ENCODE assay signal across 32 mouse cellular contexts in the genomic region with DNA sequence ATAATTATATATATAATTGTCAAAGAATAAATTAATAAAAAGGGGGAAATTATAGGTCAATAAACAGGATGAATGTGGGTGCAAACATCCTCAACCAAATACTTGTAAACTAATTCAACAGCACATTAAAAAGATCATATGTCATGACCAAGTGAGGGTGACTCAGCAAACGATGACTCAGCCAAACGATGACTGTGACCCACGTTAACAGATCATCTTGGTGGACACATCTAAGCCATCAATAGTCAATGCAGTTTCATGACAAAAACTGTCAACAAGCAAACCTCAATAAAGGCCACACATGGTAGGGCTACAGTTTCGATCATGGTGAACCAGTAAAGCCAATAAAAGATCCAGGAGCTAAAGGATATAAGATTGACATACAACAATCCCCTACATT. TPM values are rescaled to one million over a fixed set of nuclear protein-coding genes. Genes with fewer than 3 reads are reported as not detected.
DNase-seq lines count a peak whose midpoint lies in the region; ATAC-seq and TF ChIP-seq lines count a peak whose summit lies in the region.
"Had no signal": no experiment of that assay in that cellular context is flagged by ENCODE, and none has a peak within 500 bp of the region (broad histone marks: within the 10 kb centered on the region; RNA-seq: fewer than 3 reads in every experiment).

No protein-coding gene starts in this region.

- peaks cover 11% of the 10 kb centered on the region for H3K9me3 ChIP-seq in liver, embryonic 13.5 days (replicated peaks)
- peaks cover 25% of the 10 kb centered on the region; the same call in 1 of the 2 replicates for H3K9me3 ChIP-seq in liver, embryonic 12.5 days (replicated peaks)
- no peaks in the 10 kb centered on the region for H3K9me3 ChIP-seq in MEL (replicated peaks; ENCODE audit: insufficient read depth, low read length)
- H3K9me3 ChIP-seq: forebrain, embryonic 12.5 days; limb, embryonic 10.5 days had no signal

- no peak overlapping the region for H3ac ChIP-seq in C2C12 (ENCODE audit: control insufficient read depth, insufficient read length, low read depth)

- no peak for ATAC-seq in liver, embryonic 13.5 days (ENCODE audit: low read depth)
- no peak for ATAC-seq in liver, embryonic 12.5 days
- ATAC-seq: inflammation-experienced regulatory T-cells, adult 6 months had no signal

- no peak overlapping the region for H3K9ac ChIP-seq in liver, embryonic 13.5 days
- H3K9ac ChIP-seq in liver, embryonic 12.5 days = no peak overlapping the region
- H3K9ac ChIP-seq in MEL (ENCODE audit: control insufficient read depth, low read depth, low read length, poor library complexity, severe bottlenecking) = no peak overlapping the region
- H3K9ac ChIP-seq: embryonic facial prominence, embryonic 13.5 days; forebrain, embryonic 12.5 days; hindbrain, embryonic 13.5 days; lung, embryonic 15.5 days; stomach, embryonic 15.5 days had no signal

- TF ChIP-seq CTCF in C2C12 (IDR thresholded peaks at IDR 0.05; ENCODE audit: control insufficient read depth, insufficient read depth, insufficient read length) (no peak), MEL (IDR thresholded peaks at IDR 0.05 in 2 of 3, conservative IDR thresholded peaks at IDR 0.05 in 1 of 3; ENCODE audit: control insufficient read depth in 1 of 3, insufficient read depth in 1 of 3, low read depth in 2 of 3, low read length in 3 of 3, poor library complexity in 1 of 3, severe bottlenecking in 1 of 3) (no peak)

- no peak overlapping the region for H3K27ac ChIP-seq in liver, embryonic 13.5 days
- H3K27ac ChIP-seq in liver, embryonic 12.5 days = no peak overlapping the region
- no peak overlapping the region for H3K27ac ChIP-seq in MEL (ENCODE audit: control insufficient read depth, low read depth, low read length)
- H3K27ac ChIP-seq: embryonic facial prominence, embryonic 13.5 days; forebrain, embryonic 12.5 days; hindbrain, embryonic 13.5 days; left cerebral cortex, adult 2 months; limb, embryonic 10.5 days; lung, embryonic 15.5 days; stomach, embryonic 15.5 days had no signal

- peaks cover 24% of the 10 kb centered on the region for H3K4me1 ChIP-seq in liver, embryonic 13.5 days (replicated peaks)
- peaks cover 24% of the 10 kb centered on the region for H3K4me1 ChIP-seq in liver, embryonic 12.5 days
- no peaks in the 10 kb centered on the region for H3K4me1 ChIP-seq in MEL (ENCODE audit: control insufficient read depth in 1 of 2, insufficient read depth in 2 of 2, low read length in 2 of 2)
- H3K4me1 ChIP-seq: embryonic facial prominence, embryonic 13.5 days; forebrain, embryonic 12.5 days; hindbrain, embryonic 13.5 days; limb, embryonic 10.5 days; lung, embryonic 15.5 days; stomach, embryonic 15.5 days had no signal

- DNase-seq in liver, embryonic 13.5 days = peak; percentile 8
- peak; percentile 34 for DNase-seq in MEL (ENCODE audit: low read depth, low spot score)
- DNase-seq in c-Kit-positive CD71-positive TER-119-positive erythroid progenitor cells, embryonic 14.5 days (ENCODE audit: low spot score) = peak; percentile 29
- no peak for DNase-seq in left cerebral cortex, postnatal 14 days (ENCODE audit: low spot score in 2 of 2)
- no peak for DNase-seq in left cerebral cortex, postnatal 4 days
- DNase-seq: cerebellum, adult 11-12 months; cerebellum, postnatal 14 days; embryo, embryonic 11 days; gastrocnemius, postnatal 36 days; heart, postnatal 36 days; kidney, adult 8-10 months; kidney, postnatal 10 days; lung, postnatal 36 days; thymus, postnatal 4 days had no signal

- H3K36me3 ChIP-seq in liver, embryonic 13.5 days = peaks cover 19% of the 10 kb centered on the region
- peaks cover 21% of the 10 kb centered on the region for H3K36me3 ChIP-seq in liver, embryonic 12.5 days
- H3K36me3 ChIP-seq in C2C12 (ENCODE audit: control insufficient read depth, insufficient read depth) (peaks cover 49% of the 10 kb centered on the region), MEL (ENCODE audit: control insufficient read depth in 1 of 2, insufficient read depth in 2 of 2, low read length in 2 of 2) (0 out of 4 replicates have a peak, but pooled peaks cover 0 to 2% of the 10 kb centered on the region in 2 experiments)
- H3K36me3 ChIP-seq: forebrain, embryonic 12.5 days; hindbrain, embryonic 13.5 days; limb, embryonic 10.5 days had no signal

- no peak overlapping the region for H3K4me2 ChIP-seq in liver, embryonic 13.5 days
- no peak overlapping the region for H3K4me2 ChIP-seq in liver, embryonic 12.5 days
- H3K4me2 ChIP-seq: embryonic facial prominence, embryonic 13.5 days; forebrain, embryonic 12.5 days; hindbrain, embryonic 13.5 days; lung, embryonic 15.5 days; stomach, embryonic 15.5 days had no signal

- H3K27me3 ChIP-seq in liver, embryonic 13.5 days = no peaks in the 10 kb centered on the region
- no peaks in the 10 kb centered on the region for H3K27me3 ChIP-seq in liver, embryonic 12.5 days (replicated peaks)
- H3K27me3 ChIP-seq in C2C12 (ENCODE audit: control insufficient read depth, insufficient read depth, insufficient read length) = no peaks in the 10 kb centered on the region
- no peaks in the 10 kb centered on the region for H3K27me3 ChIP-seq in MEL (ENCODE audit: control insufficient read depth in 1 of 2, insufficient read depth in 2 of 2, low read length in 2 of 2)
- H3K27me3 ChIP-seq: embryonic facial prominence, embryonic 13.5 days; forebrain, embryonic 12.5 days; hindbrain, embryonic 13.5 days; lung, embryonic 15.5 days; stomach, embryonic 15.5 days had no signal

- peaks cover 76% of the 10 kb centered on the region for H3K79me3 ChIP-seq in C2C12 (ENCODE audit: low read depth)

- H3K79me2 ChIP-seq in C2C12 (ENCODE audit: control insufficient read depth, insufficient read depth) (peaks cover 74% of the 10 kb centered on the region), MEL (ENCODE audit: control insufficient read depth, insufficient read depth, low read length, poor library complexity) (no peaks in the 10 kb centered on the region)

- no peak for TF ChIP-seq EP300 in MEL (IDR thresholded peaks at IDR 0.05; ENCODE audit: low read depth in 1 of 2, low read length in 2 of 2)

- no peak for TF ChIP-seq RAD21 in MEL (IDR thresholded peaks at IDR 0.05; ENCODE audit: low read depth, low read length)

- intact Hi-C loops in left cerebral cortex, postnatal 14 days (cut with DNase I) = no loop called here
- intact Hi-C loops in left cerebral cortex, postnatal 4 days (cut with DNase I) = no loop called here

- WGBS in liver, embryonic 13.5 days (ENCODE audit: insufficient replicate concordance) = 66% methylated on average over 4 of the region's 4 CpGs
- 64% methylated on average over 4 of the region's 4 CpGs for WGBS in liver, embryonic 12.5 days (ENCODE audit: insufficient replicate concordance)

- no peak overlapping the region for H3K4me3 ChIP-seq in liver, embryonic 13.5 days (replicated peaks)
- H3K4me3 ChIP-seq in liver, embryonic 12.5 days = no peak overlapping the region
- no peak overlapping the region for H3K4me3 ChIP-seq in C2C12 (ENCODE audit: insufficient read depth, poor library complexity, severe bottlenecking)
- no peak overlapping the region for H3K4me3 ChIP-seq in MEL (ENCODE audit: control insufficient read depth in 1 of 2, insufficient read depth in 1 of 2, low read depth in 2 of 2, low read length in 2 of 2)
- H3K4me3 ChIP-seq: embryonic facial prominence, embryonic 13.5 days; erythroblast, embryonic 14.5 days; forebrain, embryonic 12.5 days; hindbrain, embryonic 13.5 days; left cerebral cortex, adult 2 months; limb, embryonic 10.5 days; lung, embryonic 15.5 days; stomach, embryonic 15.5 days had no signal

- no peak for TF ChIP-seq POLR2A in MEL (IDR thresholded peaks at IDR 0.05; ENCODE audit: control insufficient read depth in 1 of 2, insufficient read depth in 1 of 2, low read depth in 1 of 2, low read length in 2 of 2, poor library complexity in 1 of 2)

TF ChIP-seq in C2C12, 6 proteins besides CTCF, POLR2A, EP300 and RAD21:
- TF ChIP-seq MAX (IDR thresholded peaks at IDR 0.05) = no peak
- peak; percentile 17 for TF ChIP-seq MYOD1 (IDR thresholded peaks at IDR 0.05; ENCODE audit: control insufficient read depth, insufficient read length, low read depth)
- TF ChIP-seq USF1 (IDR thresholded peaks at IDR 0.05; ENCODE audit: low read depth) = no peak
- no peak for TF ChIP-seq CEBPB (IDR thresholded peaks at IDR 0.05; ENCODE audit: low read depth)
- TF ChIP-seq MYOG (IDR thresholded peaks at IDR 0.05; ENCODE audit: control insufficient read depth, extremely low read depth, insufficient read length) = no peak
- peak; percentile 93 for TF ChIP-seq FOSL1 (IDR thresholded peaks at IDR 0.05; ENCODE audit: insufficient read depth, low read length, poor library complexity, severe bottlenecking)

TF ChIP-seq in MEL, 35 proteins besides CTCF, POLR2A, EP300 and RAD21 (continues in another document):
- no peak for TF ChIP-seq SIN3A (IDR thresholded peaks at IDR 0.05; ENCODE audit: low read length)
- TF ChIP-seq POLR2AphosphoS5 (IDR thresholded peaks at IDR 0.05; ENCODE audit: borderline replicate concordance, low read depth, low read length) = no peak
- no peak for TF ChIP-seq USF1 (IDR thresholded peaks at IDR 0.05; ENCODE audit: low read depth, low read length)
- TF ChIP-seq ZMIZ1 (IDR thresholded peaks at IDR 0.05; ENCODE audit: low read depth, low read length) = no peak
- TF ChIP-seq JUND (IDR thresholded peaks at IDR 0.05; ENCODE audit: low read depth, low read length) = no peak
- TF ChIP-seq ZKSCAN1 (IDR thresholded peaks at IDR 0.05; ENCODE audit: low read depth, low read length) = no peak
- no peak for TF ChIP-seq MAFK (IDR thresholded peaks at IDR 0.05; ENCODE audit: borderline replicate concordance, low read depth, low read length)
- no peak for TF ChIP-seq GABPA (IDR thresholded peaks at IDR 0.05; ENCODE audit: low read depth, low read length)
- no peak for TF ChIP-seq MXI1 (IDR thresholded peaks at IDR 0.05; ENCODE audit: low read depth, low read length)

RNA-seq across cellular contexts. Expression of gene Gm10974, which starts 6.7 kb away (rescaled TPM):
- not detected in 2 replicates for polyA plus RNA-seq in liver, embryonic 13.5 days (2015; fragmentation: Nextera tagmentation; extraction: Ambion mirVana)
- not detected in 2 replicates for polyA plus RNA-seq in liver, embryonic 12.5 days (2016; fragmentation: Nextera tagmentation; extraction: Ambion mirVana)
- not detected for polyA plus RNA-seq in C2C12 (2012; fragmentation: generic; extraction: Trizol)
- not detected in 2 replicates for total RNA-seq in MEL (2012; rRNA removed)
- polyA plus RNA-seq in MEL (2012; ENCODE audit: insufficient read depth in 1 of 2, insufficient read length in 2 of 2, low read depth in 1 of 2, low replicate concordance in 2 of 2, missing spikeins in 1 of 2) = not detected
- not detected for total RNA-seq in left cerebral cortex, postnatal 14 days (2021)
- not detected for total RNA-seq in left cerebral cortex, postnatal 4 days (2021)
- total RNA-seq: gastrocnemius, adult 18-20 months; gastrocnemius, postnatal 36 days; heart, adult 8-10 months; heart, postnatal 36 days; layer of hippocampus, postnatal 10 days; left cerebral cortex, adult 2 months; liver, adult 2 months; midbrain, postnatal 0 days; neutrophil, adult 5-6 weeks had no signal
- polyA plus RNA-seq: embryonic facial prominence, embryonic 13.5 days; erythroblast, embryonic 14.5 days; forebrain, embryonic 12.5 days; heart, embryonic 14.5 days; hindbrain, embryonic 13.5 days; inflammation-experienced regulatory T-cells, adult 6 months; limb, embryonic 10.5 days; liver, adult 2 months; lung, embryonic 15.5 days; midbrain, postnatal 0 days; stomach, embryonic 15.5 days had no signal

RNA-seq across cellular contexts. Expression of gene Lrrk1, which starts 29.1 kb away (rescaled TPM):
- 3.8 and 4.2 TPM in 2 replicates for polyA plus RNA-seq in liver, embryonic 13.5 days (2015; fragmentation: Nextera tagmentation; extraction: Ambion mirVana)
- 6.3 and 7.1 TPM in 2 replicates for polyA plus RNA-seq in liver, embryonic 12.5 days (2016; fragmentation: Nextera tagmentation; extraction: Ambion mirVana)
- polyA plus RNA-seq in C2C12 (2012; fragmentation: generic; extraction: Trizol) = 41.8 TPM
- 9.1 and 9.8 TPM in 2 replicates for total RNA-seq in MEL (2012; rRNA removed)
- polyA plus RNA-seq in MEL (2012; ENCODE audit: insufficient read depth in 1 of 2, insufficient read length in 2 of 2, low read depth in 1 of 2, low replicate concordance in 2 of 2, missing spikeins in 1 of 2) = 10 to 100 TPM in 1 of 2 experiments, not detected in 1; 19.1 TPM
- total RNA-seq in left cerebral cortex, postnatal 14 days (2021) = 1 to 10 TPM; 3.5 to 4.4 TPM
- 1 to 10 TPM; 4.5 to 6.9 TPM for total RNA-seq in left cerebral cortex, postnatal 4 days (2021)

Comparison
In these comparisons a context has a peak if more than half of its experiments do, and no peak if none do; other contexts are left out.
1. DNase-seq: peak in liver, embryonic 13.5 days (single experiment), MEL (single experiment) and c-Kit-positive CD71-positive TER-119-positive erythroid progenitor cells, embryonic 14.5 days (single experiment); none in left cerebral cortex, postnatal 14 days (0 of 2) and left cerebral cortex, postnatal 4 days (single experiment).